Mouse (Mus musculus): ENCODE data around the gene Ptn. TPM values are rescaled to one million over a fixed set of nuclear protein-coding genes. Genes with fewer than 3 reads are reported as not detected.
A peak's percentile ranks its signal among the peaks of the same experiment; 100 is the strongest.

Gene Ptn
- polyA plus RNA-seq, 1 experiment: 216 TPM

- Histone ChIP-seq H3K4me3 (replicated peaks; ENCODE audit: insufficient read depth, low read depth, low read length) (no peak overlapping the region), H3K27ac (ENCODE audit: insufficient read depth, low read length) (no peak overlapping the region), H3K27me3 (ENCODE audit: control insufficient read depth, insufficient read depth, low read length) (no peaks in the 10 kb centered on the region), H3K4me1 (ENCODE audit: control insufficient read depth, insufficient read depth, low read length) (no peaks in the 10 kb centered on the region)
- WGBS: 3% methylated on average over 1 of the region's 1 CpGs
- peak; percentile 40 to 44 for DNase-seq
- TF ChIP-seq CTCF (IDR thresholded peaks at IDR 0.05; ENCODE audit: borderline replicate concordance, insufficient read depth, low read depth, low read length) (peak; percentile 71), POLR2A (IDR thresholded peaks at IDR 0.05; ENCODE audit: borderline replicate concordance, insufficient read depth, low read length) (no peak)
Observed at GRCm38 (mm10) chr6:36691497-36691896, 118.5 kb downstream of the Ptn start.

GRCm38 (mm10) chr6:36690941-36691340, 119.1 kb downstream of the Ptn start:
- H3K27me3 ChIP-seq (ENCODE audit: control insufficient read depth, insufficient read depth, low read length): no peaks in the 10 kb centered on the region
- TF ChIP-seq CTCF (IDR thresholded peaks at IDR 0.05; ENCODE audit: borderline replicate concordance, insufficient read depth, low read depth, low read length) (no peak), POLR2A (IDR thresholded peaks at IDR 0.05; ENCODE audit: borderline replicate concordance, insufficient read depth, low read length) (no peak)
- H3K27ac ChIP-seq (ENCODE audit: insufficient read depth, low read length): no peak overlapping the region
- no peak overlapping the region for H3K4me3 ChIP-seq (replicated peaks; ENCODE audit: insufficient read depth, low read depth, low read length)
- no peaks in the 10 kb centered on the region for H3K4me1 ChIP-seq (ENCODE audit: control insufficient read depth, insufficient read depth, low read length)
- 80% methylated on average over 4 of the region's 4 CpGs for WGBS
- no peak for DNase-seq

GRCm38 (mm10) chr6:36676710-36677691, 133.0 kb downstream of the Ptn start:
- H3K27ac ChIP-seq (ENCODE audit: insufficient read depth, low read length): no peak overlapping the region
- no peaks in the 10 kb centered on the region for H3K4me1 ChIP-seq (ENCODE audit: control insufficient read depth, insufficient read depth, low read length)
- H3K27me3 ChIP-seq (ENCODE audit: control insufficient read depth, insufficient read depth, low read length): no peaks in the 10 kb centered on the region
- TF ChIP-seq POLR2A (IDR thresholded peaks at IDR 0.05; ENCODE audit: borderline replicate concordance, insufficient read depth, low read length) (no peak), CTCF (IDR thresholded peaks at IDR 0.05; ENCODE audit: borderline replicate concordance, insufficient read depth, low read depth, low read length) (no peak)
- no peak overlapping the region for H3K4me3 ChIP-seq (replicated peaks; ENCODE audit: insufficient read depth, low read depth, low read length)
- no peak for DNase-seq
- 70% methylated on average over 8 of the region's 8 CpGs for WGBS

GRCm38 (mm10) chr6:36672399-36673221, 137.4 kb downstream of the Ptn start:
- H3K27ac ChIP-seq (ENCODE audit: insufficient read depth, low read length): no peak overlapping the region
- H3K4me3 ChIP-seq (replicated peaks; ENCODE audit: insufficient read depth, low read depth, low read length): no peak overlapping the region
- TF ChIP-seq CTCF (IDR thresholded peaks at IDR 0.05; ENCODE audit: borderline replicate concordance, insufficient read depth, low read depth, low read length) (no peak), POLR2A (IDR thresholded peaks at IDR 0.05; ENCODE audit: borderline replicate concordance, insufficient read depth, low read length) (no peak)
- H3K4me1 ChIP-seq (ENCODE audit: control insufficient read depth, insufficient read depth, low read length): no peaks in the 10 kb centered on the region
- 34% methylated on average over 11 of the region's 11 CpGs for WGBS
- no peaks in the 10 kb centered on the region for H3K27me3 ChIP-seq (ENCODE audit: control insufficient read depth, insufficient read depth, low read length)
- no peak for DNase-seq

- no peaks in the 10 kb centered on the region for H3K27me3 ChIP-seq (ENCODE audit: control insufficient read depth, insufficient read depth, low read length)
- H3K27ac ChIP-seq (ENCODE audit: insufficient read depth, low read length): no peak overlapping the region
- no peak overlapping the region for H3K4me3 ChIP-seq (replicated peaks; ENCODE audit: insufficient read depth, low read depth, low read length)
- no peaks in the 10 kb centered on the region for H3K4me1 ChIP-seq (ENCODE audit: control insufficient read depth, insufficient read depth, low read length)
- WGBS: 83% methylated on average over 3 of the region's 3 CpGs
- TF ChIP-seq POLR2A (IDR thresholded peaks at IDR 0.05; ENCODE audit: borderline replicate concordance, insufficient read depth, low read length): no peak
- DNase-seq: no peak
Observed at GRCm38 (mm10) chr6:36671274-36671673, 138.7 kb downstream of the Ptn start.
